Mouse (Mus musculus) testis, adult 2 months (tissue): Measurements from ENCODE around the gene Tubgcp2. TPM values are rescaled to one million over a fixed set of nuclear protein-coding genes. Genes with fewer than 3 reads are reported as not detected.

ENCODE experiments used
- H3K27ac ChIP-seq: fragments of 200-500 bp; 2 replicates; pipeline ENCODE4 v1.5.1; 2012; ENCODE audit warnings: low read depth, low read length; ENCODE audit not compliant: control insufficient read depth, insufficient read depth
- H3K27me3 ChIP-seq: fragments of 200-500 bp; 2 replicates; pipeline ENCODE4 v1.6.1; 2012; ENCODE audit warnings: mild to moderate bottlenecking, low read length, moderate library complexity; ENCODE audit not compliant: control insufficient read depth, insufficient read depth
- H3K36me3 ChIP-seq: fragments of 200-500 bp; 2 replicates; pipeline ENCODE4 v1.6.1; 2012; ENCODE audit warnings: mild to moderate bottlenecking, low read length; ENCODE audit not compliant: control insufficient read depth, insufficient read depth
- H3K4me1 ChIP-seq: fragments of 200-500 bp; 2 replicates; pipeline ENCODE4 v1.6.1; 2012; ENCODE audit warnings: low read length; ENCODE audit not compliant: control insufficient read depth, insufficient read depth
- H3K4me3 ChIP-seq: fragments of 200-500 bp; 2 replicates; pipeline ENCODE4 v1.5.1; 2012; ENCODE audit warnings: low read depth, mild to moderate bottlenecking, low read length, moderate library complexity, mixed read lengths; ENCODE audit not compliant: control insufficient read depth
- CTCF ChIP-seq: fragments of 200-500 bp; IDR thresholded peaks from 2 replicates; pipeline ENCODE4 v1.5.1; 2012; ENCODE audit warnings: low read depth, mild to moderate bottlenecking, inconsistent platforms, low read length, moderate library complexity; ENCODE audit not compliant: control insufficient read depth, insufficient read depth, insufficient replicate concordance
- POLR2A ChIP-seq: fragments of 200-500 bp; IDR thresholded peaks from 2 replicates; pipeline ENCODE4 v1.6.1; 2012; ENCODE audit warnings: low read depth, mild to moderate bottlenecking, inconsistent platforms, low read length, moderate library complexity; ENCODE audit not compliant: control insufficient read depth
- polyA plus RNA-seq: library from polyadenylated mRNA; depleted of rRNA; stranded (reverse); fragments of >200 nt; gene quantifications from 2 replicates; pipeline ENCODE4 v1.2.3, GENCODE M21; 2012

Gene Tubgcp2
- polyA plus RNA-seq, 1 experiment = 60.3 TPM

DNA sequence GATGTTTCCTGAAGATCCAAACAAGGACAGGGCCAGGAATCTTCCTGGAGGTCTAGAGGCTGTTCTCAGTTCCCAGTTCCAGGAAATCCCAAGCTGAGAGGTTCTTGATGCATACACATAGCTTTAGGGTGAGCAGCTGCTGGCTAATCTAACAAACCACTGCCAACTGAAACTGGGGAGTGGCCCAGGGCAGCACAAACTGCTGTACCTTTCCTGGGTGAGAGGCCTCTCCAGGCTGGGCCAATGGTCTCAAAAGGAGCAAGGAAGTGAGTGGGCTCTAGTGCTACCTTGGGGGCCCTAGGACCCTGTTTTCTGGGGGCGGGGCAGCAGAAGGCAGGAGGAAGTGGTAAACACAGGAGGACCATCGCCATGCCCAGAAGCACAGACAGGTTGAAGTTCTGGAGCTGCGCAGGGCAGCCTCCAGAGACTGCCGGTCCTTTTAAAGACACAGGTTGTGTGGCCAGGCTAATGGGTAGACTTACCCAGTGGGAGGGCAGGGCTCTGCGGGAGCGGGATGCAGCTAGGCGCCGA, 45.5 kb downstream of the Tubgcp2 start:
- no peak overlapping the region for H3K4me3 ChIP-seq
- H3K4me1 ChIP-seq = no peaks in the 10 kb centered on the region
- no peak overlapping the region for H3K27ac ChIP-seq
- H3K27me3 ChIP-seq = no peaks in the 10 kb centered on the region
- no peaks in the 10 kb centered on the region for H3K36me3 ChIP-seq
- TF ChIP-seq POLR2A (no peak), CTCF (no peak)

GRCm38 (mm10) chr7:139988272-139988671, 48.2 kb downstream of the Tubgcp2 start:
- no peaks in the 10 kb centered on the region for H3K4me1 ChIP-seq
- TF ChIP-seq CTCF = no peak
- no peak for TF ChIP-seq POLR2A
- no peaks in the 10 kb centered on the region for H3K36me3 ChIP-seq
- no peaks in the 10 kb centered on the region for H3K27me3 ChIP-seq
- no peak overlapping the region for H3K27ac ChIP-seq
- no peak overlapping the region for H3K4me3 ChIP-seq

GRCm38 (mm10) chr7:139984505-139984904, 52.0 kb downstream of the Tubgcp2 start:
- Histone ChIP-seq H3K27ac (no peak overlapping the region), H3K36me3 (no peaks in the 10 kb centered on the region), H3K4me1 (no peaks in the 10 kb centered on the region; the same call in 1 of the 2 replicates), H3K4me3 (no peak overlapping the region), H3K27me3 (no peaks in the 10 kb centered on the region)
- TF ChIP-seq CTCF (no peak), POLR2A (no peak)

DNA sequence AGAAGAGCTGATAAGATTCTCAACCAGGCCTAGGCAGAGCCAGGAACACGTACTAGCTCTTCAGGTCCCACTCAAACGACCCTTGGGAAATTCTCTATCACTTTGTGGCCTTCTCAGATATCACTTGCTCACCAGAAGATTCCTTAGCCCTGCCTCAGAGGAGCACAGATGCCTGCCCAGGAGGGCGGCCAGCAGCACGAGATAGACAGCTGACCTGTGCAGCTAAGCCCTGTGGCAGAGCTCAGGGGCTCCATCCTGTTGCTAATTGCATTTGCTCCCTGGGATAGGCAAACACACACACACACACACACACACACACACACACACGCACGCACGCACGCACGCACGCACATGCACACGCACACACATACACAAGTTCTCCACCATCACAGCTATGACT, 54.4 kb downstream of the Tubgcp2 start:
- Histone ChIP-seq H3K27me3 (no peaks in the 10 kb centered on the region), H3K4me1 (peaks cover 9% of the 10 kb centered on the region), H3K27ac (no peak overlapping the region), H3K4me3 (no peak overlapping the region), H3K36me3 (no peaks in the 10 kb centered on the region)
- no peak for TF ChIP-seq POLR2A
- TF ChIP-seq CTCF = no peak

DNA sequence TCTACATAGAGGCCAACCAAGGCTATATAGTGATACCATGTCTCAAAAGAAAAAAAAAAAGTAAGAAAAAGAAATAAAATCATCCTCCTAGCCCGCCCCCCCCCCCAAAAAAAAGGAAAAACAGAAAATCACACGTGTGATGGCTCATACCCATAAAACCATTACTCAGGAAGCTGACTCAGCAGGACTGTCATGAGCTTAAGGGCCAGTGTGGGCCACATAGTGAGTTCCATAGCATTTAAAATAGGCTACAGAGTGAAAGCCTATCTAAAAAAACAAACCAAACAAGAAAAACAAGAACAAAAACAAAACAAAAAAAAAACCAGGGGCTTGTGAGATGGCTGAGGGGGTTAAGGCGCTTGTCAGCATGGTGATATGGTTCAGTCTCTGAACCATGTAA, 55.7 kb downstream of the Tubgcp2 start:
- no peaks in the 10 kb centered on the region for H3K36me3 ChIP-seq
- no peak overlapping the region for H3K4me3 ChIP-seq
- H3K27me3 ChIP-seq = no peaks in the 10 kb centered on the region
- TF ChIP-seq POLR2A (no peak), CTCF (no peak)
- no peak overlapping the region for H3K27ac ChIP-seq
- peaks cover 9% of the 10 kb centered on the region for H3K4me1 ChIP-seq

- H3K4me3 ChIP-seq = peak overlapping the region; percentile 96
- no peaks in the 10 kb centered on the region for H3K36me3 ChIP-seq
- H3K27ac ChIP-seq = peak overlapping the region; percentile 50
- no peaks in the 10 kb centered on the region for H3K27me3 ChIP-seq
- peak; percentile 30; the same call in 1 of the 2 replicates for TF ChIP-seq POLR2A
- TF ChIP-seq CTCF = no peak
- peaks cover 9% of the 10 kb centered on the region for H3K4me1 ChIP-seq
Measured at GRCm38 (mm10) chr7:139979011-139979719, 57.3 kb downstream of the Tubgcp2 start.

- Histone ChIP-seq H3K4me3 (peak within 1 kb of the TSS; percentile 96), H3K4me1 (peaks cover 9% of the 10 kb centered on the region), H3K36me3 (no peaks in the 10 kb centered on the region), H3K27ac (peak within 1 kb of the TSS; percentile 89), H3K27me3 (no peaks in the 10 kb centered on the region)
- peak; percentile 75 for TF ChIP-seq POLR2A
- TF ChIP-seq CTCF = no peak
Measured at GRCm38 (mm10) chr7:139978278-139978892, 58.1 kb downstream of the Tubgcp2 start, which contains the start of gene 6430531B16Rik. TSS of gene 6430531B16Rik (minus strand) at chr7:139978755.
